Comparison of ENCODE assay signal across 17 mouse cellular contexts in the genomic region with DNA sequence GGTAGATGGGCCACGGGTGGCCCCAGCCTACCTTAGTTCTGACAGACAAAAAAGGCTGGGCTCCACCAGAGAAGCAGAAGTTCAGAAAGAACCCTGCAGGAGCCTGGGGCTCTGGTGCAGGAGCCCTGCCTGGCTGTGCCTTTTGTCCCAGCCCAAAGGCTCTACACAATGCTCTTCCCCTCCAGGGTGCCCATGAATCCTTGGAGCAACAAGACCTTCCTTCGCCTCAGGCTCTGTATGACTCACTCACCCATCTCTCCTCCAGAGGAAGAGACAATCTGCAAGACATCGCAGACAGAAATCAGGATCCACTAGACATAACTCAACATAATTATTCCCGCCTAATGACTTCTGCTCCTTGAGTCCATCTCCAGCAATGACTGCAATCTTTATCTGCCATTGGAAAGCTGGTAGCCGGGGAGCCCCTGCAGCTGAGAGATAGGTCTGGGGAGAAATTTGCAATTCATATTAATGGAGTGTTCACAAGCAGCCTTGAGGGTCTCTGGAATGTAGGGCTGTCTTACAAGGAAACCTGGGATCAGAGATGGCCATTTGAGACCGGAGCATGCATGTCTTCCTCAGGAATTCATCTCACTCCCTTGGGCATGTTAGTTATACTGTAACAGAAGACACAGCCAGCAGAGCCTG.
A peak's percentile ranks its signal among the peaks of the same experiment; 100 is the strongest.
DNase-seq lines count a peak whose midpoint lies in the region; ATAC-seq and TF ChIP-seq lines count a peak whose summit lies in the region.
"Had no signal": no experiment of that assay in that cellular context is flagged by ENCODE, and none has a peak within 500 bp of the region (broad histone marks: within the 10 kb centered on the region; RNA-seq: fewer than 3 reads in every experiment).

No protein-coding gene starts in this region.

- H3K27ac ChIP-seq in ES-E14 (ENCODE audit: insufficient read depth, low read depth, low read length, poor library complexity, severe bottlenecking), result peak overlapping the region; percentile 58; the same call in 1 of the 2 replicates
- H3K27ac ChIP-seq in midbrain, embryonic 11.5 days (ENCODE audit: low read depth, low read length), result no peak overlapping the region
- H3K27ac ChIP-seq in liver, embryonic 11.5 days (ENCODE audit: low read depth, low read length), result no peak overlapping the region
- H3K27ac ChIP-seq: liver, embryonic 14.5 days; stomach, embryonic 15.5 days had no signal

- DNase-seq in 3T3-L1 (ENCODE audit: low read depth, low spot score) (peak; percentile 86), ES-E14 (ENCODE audit: low read depth, low spot score) (peak; percentile 71)
- DNase-seq in brain, embryonic 14.5 days (ENCODE audit: low read depth), result peak; percentile 39
- peak; percentile 86 for DNase-seq in midbrain, embryonic 11.5 days (ENCODE audit: low spot score, missing footprints)
- DNase-seq in layer of hippocampus, postnatal 36 days, result no peak
- no peak for DNase-seq in left cerebral cortex, adult 9 months (ENCODE audit: low spot score in 2 of 2)
- no peak for DNase-seq in liver, embryonic 11.5 days (ENCODE audit: low spot score)
- DNase-seq: adrenal gland, postnatal 14 days; cerebellum, postnatal 10 days; heart, postnatal 4 days; kidney, adult 18-20 months; right cerebral cortex, adult 18-20 months; spleen, adult 18-20 months had no signal

- H3K4me2 ChIP-seq in midbrain, embryonic 11.5 days, result no peak overlapping the region
- H3K4me2 ChIP-seq in liver, embryonic 11.5 days, result no peak overlapping the region
- H3K4me2 ChIP-seq: heart, embryonic 12.5 days; stomach, embryonic 15.5 days had no signal

- H3K9me3 ChIP-seq in ES-E14 (ENCODE audit: control insufficient read depth, insufficient read depth, low read depth, low read length), result no peaks in the 10 kb centered on the region
- H3K9me3 ChIP-seq in midbrain, embryonic 11.5 days (ENCODE audit: control insufficient read depth, low read length), result no peaks in the 10 kb centered on the region
- no peaks in the 10 kb centered on the region for H3K9me3 ChIP-seq in liver, embryonic 11.5 days (ENCODE audit: control insufficient read depth, low read length)
- H3K9me3 ChIP-seq: heart, embryonic 12.5 days; stomach, embryonic 15.5 days had no signal

- H3K27me3 ChIP-seq in midbrain, embryonic 11.5 days (ENCODE audit: control insufficient read depth, insufficient read depth, low read length), result no peaks in the 10 kb centered on the region
- no peaks in the 10 kb centered on the region for H3K27me3 ChIP-seq in liver, embryonic 11.5 days (replicated peaks; ENCODE audit: control insufficient read depth, insufficient read depth, low read length)
- H3K27me3 ChIP-seq: stomach, embryonic 15.5 days had no signal

- in situ Hi-C loops in ES-E14 (cut with MboI; ENCODE audit: low sequenced_read_pairs in 2 of 2, unreplicated experiment in 2 of 2), result no loop called here

- peaks cover 4 to 15% of the 10 kb centered on the region in 2 experiments; a peak in 3 of 4 replicates for H3K4me1 ChIP-seq in ES-E14 (ENCODE audit: control insufficient read depth in 2 of 2, insufficient read depth in 2 of 2, low read length in 2 of 2, poor library complexity in 1 of 2)
- peaks cover 5% of the 10 kb centered on the region; the same call in 1 of the 2 replicates for H3K4me1 ChIP-seq in midbrain, embryonic 11.5 days (ENCODE audit: control insufficient read depth, insufficient read depth, low read length)
- peaks cover 2% of the 10 kb centered on the region; the same call in 1 of the 2 replicates for H3K4me1 ChIP-seq in liver, embryonic 11.5 days (replicated peaks; ENCODE audit: control insufficient read depth, insufficient read depth, low read length)
- H3K4me1 ChIP-seq: stomach, embryonic 15.5 days had no signal

- no peak overlapping the region for H3K4me3 ChIP-seq in ES-E14 (ENCODE audit: insufficient read depth in 1 of 2, low read depth in 1 of 2, low read length in 2 of 2, poor library complexity in 1 of 2, severe bottlenecking in 1 of 2)
- no peak overlapping the region for H3K4me3 ChIP-seq in midbrain, embryonic 11.5 days (ENCODE audit: low read depth, low read length)
- H3K4me3 ChIP-seq in liver, embryonic 11.5 days (ENCODE audit: low read depth, low read length), result no peak overlapping the region
- H3K4me3 ChIP-seq: heart, embryonic 12.5 days; stomach, embryonic 15.5 days had no signal

- no peak for TF ChIP-seq CTCF in brain, embryonic 14.5 days (IDR thresholded peaks at IDR 0.05; ENCODE audit: borderline replicate concordance, extremely low read depth, insufficient read depth, insufficient read length)

- no peak for TF ChIP-seq POLR2A in brain, embryonic 14.5 days (IDR thresholded peaks at IDR 0.05; ENCODE audit: borderline replicate concordance, extremely low read depth, insufficient read depth, insufficient read length, poor library complexity, severe bottlenecking)

- no peak overlapping the region for H3K9ac ChIP-seq in ES-E14 (ENCODE audit: insufficient read depth, low read depth, low read length, poor library complexity, severe bottlenecking)
- no peak overlapping the region for H3K9ac ChIP-seq in midbrain, embryonic 11.5 days (ENCODE audit: low read length)
- H3K9ac ChIP-seq in liver, embryonic 11.5 days (ENCODE audit: low read depth, low read length), result no peak overlapping the region
- H3K9ac ChIP-seq: heart, embryonic 12.5 days; liver, embryonic 14.5 days; stomach, embryonic 15.5 days had no signal

- 53% methylated on average over 6 of the region's 6 CpGs for WGBS in midbrain, embryonic 11.5 days
- 64% methylated on average over 6 of the region's 6 CpGs for WGBS in liver, embryonic 11.5 days

- ATAC-seq in midbrain, embryonic 11.5 days (ENCODE audit: low FRiP score), result peak; percentile 50; the same call in 1 of the 2 replicates
- no peak for ATAC-seq in liver, embryonic 11.5 days (replicated peaks; ENCODE audit: low FRiP score)
- ATAC-seq: lung, postnatal 0 days had no signal

- no peaks in the 10 kb centered on the region for H3K36me3 ChIP-seq in ES-E14 (ENCODE audit: control insufficient read depth, insufficient read depth, low read length, poor library complexity, severe bottlenecking)
- no peaks in the 10 kb centered on the region for H3K36me3 ChIP-seq in midbrain, embryonic 11.5 days (ENCODE audit: control insufficient read depth, insufficient read depth, low read length)
- no peaks in the 10 kb centered on the region for H3K36me3 ChIP-seq in liver, embryonic 11.5 days (ENCODE audit: control insufficient read depth, insufficient read depth, low read length)
- H3K36me3 ChIP-seq: heart, embryonic 12.5 days; stomach, embryonic 15.5 days had no signal

TF ChIP-seq in ES-E14, 5 proteins besides CTCF, POLR2A, EP300 and RAD21:
- TF ChIP-seq CHD2 (IDR thresholded peaks at IDR 0.05; ENCODE audit: low read depth, low read length) (no peak), MAFK (IDR thresholded peaks at IDR 0.05; ENCODE audit: insufficient read depth, low read depth, low read length) (no peak), ZNF384 (IDR thresholded peaks at IDR 0.05; ENCODE audit: low read depth, low read length) (no peak), HCFC1 (IDR thresholded peaks at IDR 0.05; ENCODE audit: borderline replicate concordance, insufficient read depth, low read length) (no peak), ZC3H11A (IDR thresholded peaks at IDR 0.05; ENCODE audit: borderline replicate concordance, low read depth, low read length) (no peak)

Comparison
In these comparisons a context has a peak if more than half of its experiments do, and no peak if none do; other contexts are left out.
1. DNase-seq: peak in 3T3-L1 (single experiment), ES-E14 (single experiment), brain, embryonic 14.5 days (single experiment) and midbrain, embryonic 11.5 days (single experiment); none in layer of hippocampus, postnatal 36 days (0 of 2), left cerebral cortex, adult 9 months (0 of 2) and liver, embryonic 11.5 days (single experiment).